Mouse (Mus musculus) neutrophil, adult 59 days (primary cell): Measurements from ENCODE around the gene Sf3a3. TPM values are rescaled to one million over a fixed set of nuclear protein-coding genes. Genes with fewer than 3 reads are reported as not detected.

Experiments
- total RNA-seq, 2 experiments: library from RNA; stranded (reverse); gene quantifications; 1 replicate in 1 of 2; 2 replicates in 1 of 2; pipeline ENCODE4 v1.2.4; 2023

The Sf3a3 gene
- 10 to 100 TPM; 27.1 to 33.8 TPM for total RNA-seq

GRCm38 (mm10) chr4:124714545-124715481 lies at the start of gene Sf3a3:
Gene Sf3a3 (plus strand): TSS chr4:124714776.

GRCm38 (mm10) chr4:124693135-124693894 lies 21.3 kb upstream of the Sf3a3 start, which contains the start of gene Utp11:
Gene Utp11 (minus strand): TSS chr4:124693600.

GRCm38 (mm10) chr4:124700248-124700971 lies 14.2 kb upstream of the Sf3a3 start, which contains the start of gene Fhl3:
Gene Fhl3 (plus strand): TSS chr4:124700701.

GRCm38 (mm10) chr4:124741376-124742343 lies 27.1 kb downstream of the Sf3a3 start, which contains the start of gene Inpp5b:
Gene Inpp5b (plus strand): TSS chr4:124741850.

Other genes with a start within 250 kb of the Sf3a3 start
- not detected for gene 3100002H09Rik, start 104.0 kb upstream of the Sf3a3 start, total RNA-seq
- gene Pou3f1, start 58.0 kb upstream of the Sf3a3 start, total RNA-seq = not detected
- gene Utp11, start 21.2 kb upstream of the Sf3a3 start, total RNA-seq = 10 to 100 TPM; 11.2 to 16.5 TPM
- gene Fhl3, start 14.1 kb upstream of the Sf3a3 start, total RNA-seq = 10 to 100 TPM; 30.7 to 32.9 TPM
- 10 to 100 TPM; 55.9 to 68.3 TPM for gene Inpp5b, start 27.1 kb downstream of the Sf3a3 start, total RNA-seq
- gene Mtf1, start 87.3 kb downstream of the Sf3a3 start, total RNA-seq = 10 to 100 TPM; 51.5 to 53.4 TPM
- 10 to 100 TPM; 49.0 to 57.3 TPM for gene Yrdc, start 135.9 kb downstream of the Sf3a3 start, total RNA-seq
- 10 to 100 TPM in 1 of 2 experiments, 1 to 10 TPM in 1; 9.9 to 10.7 TPM for gene 1110065P20Rik, start 136.4 kb downstream of the Sf3a3 start, total RNA-seq
- gene Maneal, start 147.4 kb downstream of the Sf3a3 start, total RNA-seq = under 1 TPM in 1 of 2 experiments, not detected in 1; 0.18 TPM
- not detected for gene Epha10, start 166.1 kb downstream of the Sf3a3 start, total RNA-seq
- 10 to 100 TPM in 1 of 2 experiments, 1 to 10 TPM in 1; 9.5 to 12.9 TPM for gene 9930104L06Rik, start 222.3 kb downstream of the Sf3a3 start, total RNA-seq
- 10 to 100 TPM; 62.1 to 65.9 TPM for gene Cdca8, start 224.5 kb downstream of the Sf3a3 start, total RNA-seq